Mouse (Mus musculus): ENCODE data around the gene Gga1. TPM values are rescaled to one million over a fixed set of nuclear protein-coding genes. Genes with fewer than 3 reads are reported as not detected.
"Not testable (repeated sequence)": the region's sequence is repeated elsewhere in the genome, so short reads cannot be mapped to it uniquely, and the experiment has no call there.

Gga1 gene
- polyA plus RNA-seq, 1 experiment from 2014 or later = 53.6 TPM

- H3K27ac ChIP-seq = peak overlapping the region; percentile 74
- no peaks in the 10 kb centered on the region for H3K9me3 ChIP-seq
- WGBS = 49% methylated on average over 7 of the region's 7 CpGs
- ATAC-seq (ENCODE audit: low FRiP score) = peak; percentile 34; the same call in 1 of the 2 replicates
- H3K4me1 ChIP-seq = peaks cover 16% of the 10 kb centered on the region
- no peak overlapping the region for H3K4me3 ChIP-seq (replicated peaks)
- H3K4me2 ChIP-seq = peak overlapping the region; percentile 6; the same call in 1 of the 2 replicates
- H3K9ac ChIP-seq = no peak overlapping the region
- H3K27me3 ChIP-seq = 0 out of 2 replicates have a peak, but pooled peaks cover under 1% of the 10 kb centered on the region
- no peaks in the 10 kb centered on the region for H3K36me3 ChIP-seq (replicated peaks)
These were observed 8.2 kb upstream of the Gga1 start for GRCm38 (mm10) chr15:78868826-78869233.

GRCm38 (mm10) chr15:78869775-78870174 lies 7.2 kb upstream of the Gga1 start:
- no peaks in the 10 kb centered on the region for H3K9me3 ChIP-seq
- no peak for ATAC-seq (ENCODE audit: low FRiP score)
- no peaks in the 10 kb centered on the region for H3K36me3 ChIP-seq (replicated peaks)
- no peaks in the 10 kb centered on the region for H3K27me3 ChIP-seq
- no peak overlapping the region for H3K9ac ChIP-seq
- no peak overlapping the region for H3K4me3 ChIP-seq (replicated peaks)
- H3K4me1 ChIP-seq = peaks cover 20% of the 10 kb centered on the region
- WGBS = 26% methylated on average over 6 of the region's 6 CpGs
- H3K4me2 ChIP-seq = no peak overlapping the region
- H3K27ac ChIP-seq = no peak overlapping the region

GRCm38 (mm10) chr15:78872021-78872608 lies 4.9 kb upstream of the Gga1 start:
- no peaks in the 10 kb centered on the region for H3K9me3 ChIP-seq
- H3K27me3 ChIP-seq = no peaks in the 10 kb centered on the region
- H3K36me3 ChIP-seq (replicated peaks) = no peaks in the 10 kb centered on the region
- no peak overlapping the region for H3K27ac ChIP-seq
- 64% methylated on average over 5 of the region's 5 CpGs for WGBS
- no peak for ATAC-seq (ENCODE audit: low FRiP score)
- H3K4me3 ChIP-seq (replicated peaks) = no peak overlapping the region
- peaks cover 35% of the 10 kb centered on the region for H3K4me1 ChIP-seq
- H3K9ac ChIP-seq = no peak overlapping the region
- H3K4me2 ChIP-seq = no peak overlapping the region

- 60% methylated on average over 13 of the region's 13 CpGs for WGBS
- no peaks in the 10 kb centered on the region for H3K27me3 ChIP-seq
- H3K4me2 ChIP-seq = no peak overlapping the region
- ATAC-seq (ENCODE audit: low FRiP score) = no peak
- no peaks in the 10 kb centered on the region for H3K9me3 ChIP-seq
- H3K27ac ChIP-seq = peak overlapping the region; percentile 25
- H3K9ac ChIP-seq = no peak overlapping the region; the same call in 1 of the 2 replicates
- H3K4me1 ChIP-seq = peaks cover 33% of the 10 kb centered on the region
- no peaks in the 10 kb centered on the region for H3K36me3 ChIP-seq (replicated peaks)
- H3K4me3 ChIP-seq (replicated peaks) = no peak overlapping the region
These were observed 3.1 kb upstream of the Gga1 start for GRCm38 (mm10) chr15:78873803-78874435.

- Histone ChIP-seq H3K4me2 (no peak overlapping the region), H3K9me3 (no peaks in the 10 kb centered on the region), H3K36me3 (replicated peaks) (peaks cover 4% of the 10 kb centered on the region; the same call in 1 of the 2 replicates), H3K27me3 (no peaks in the 10 kb centered on the region), H3K27ac (no peak overlapping the region), H3K4me3 (replicated peaks) (no peak overlapping the region), H3K9ac (no peak overlapping the region), H3K4me1 (peaks cover 42% of the 10 kb centered on the region)
- WGBS = 75% methylated on average over 8 of the region's 8 CpGs
- no peak for ATAC-seq (ENCODE audit: low FRiP score)
These were observed 2.0 kb upstream of the Gga1 start for GRCm38 (mm10) chr15:78874989-78875388.

GRCm38 (mm10) chr15:78875537-78875936 lies 1.5 kb upstream of the Gga1 start:
- Histone ChIP-seq H3K9me3 (no peaks in the 10 kb centered on the region), H3K36me3 (replicated peaks) (peaks cover 9% of the 10 kb centered on the region; the same call in 1 of the 2 replicates), H3K27ac (peak overlapping the region; percentile 98), H3K27me3 (no peaks in the 10 kb centered on the region), H3K4me2 (no peak overlapping the region), H3K4me1 (peaks cover 42% of the 10 kb centered on the region), H3K4me3 (replicated peaks) (no peak overlapping the region), H3K9ac (peak overlapping the region; percentile 87; the same call in 1 of the 2 replicates)
- WGBS = 84% methylated on average over 5 of the region's 5 CpGs
- no peak for ATAC-seq (ENCODE audit: low FRiP score)

GRCm38 (mm10) chr15:78876258-78876696 lies 713 bp upstream of the Gga1 start:
- Histone ChIP-seq H3K4me3 (replicated peaks) (peak overlapping the region; percentile 73), H3K27ac (peak overlapping the region; percentile 98), H3K36me3 (replicated peaks) (peaks cover 17% of the 10 kb centered on the region), H3K27me3 (no peaks in the 10 kb centered on the region), H3K9me3 (no peaks in the 10 kb centered on the region), H3K4me2 (peak overlapping the region; percentile 86), H3K9ac (peak overlapping the region; percentile 87), H3K4me1 (peaks cover 42% of the 10 kb centered on the region)
- ATAC-seq (ENCODE audit: low FRiP score) = peak; percentile 16; the same call in 1 of the 2 replicates
- WGBS = 5% methylated on average over 17 of the region's 17 CpGs

GRCm38 (mm10) chr15:78877810-78878390 lies 910 bp downstream of the Gga1 start:
- peak overlapping the region; percentile 86 for H3K4me2 ChIP-seq
- peak overlapping the region; percentile 87 for H3K9ac ChIP-seq
- WGBS = 1% methylated on average over 15 of the region's 17 CpGs
- H3K27me3 ChIP-seq = no peaks in the 10 kb centered on the region
- ATAC-seq (ENCODE audit: low FRiP score) = no peak; the same call in 1 of the 2 replicates
- H3K27ac ChIP-seq = peak overlapping the region; percentile 98
- H3K9me3 ChIP-seq = no peaks in the 10 kb centered on the region
- H3K4me1 ChIP-seq = peaks cover 38% of the 10 kb centered on the region
- peaks cover 32% of the 10 kb centered on the region for H3K36me3 ChIP-seq (replicated peaks)
- peak overlapping the region; percentile 73 for H3K4me3 ChIP-seq (replicated peaks)

- not testable (repeated sequence) for H3K27ac ChIP-seq
- Histone ChIP-seq H3K4me1 (peaks cover 35% of the 10 kb centered on the region), H3K9ac (peak overlapping the region; percentile 1; the same call in 1 of the 2 replicates)
These were observed 2.0 kb downstream of the Gga1 start for GRCm38 (mm10) chr15:78878792-78879516.

GRCm38 (mm10) chr15:78880432-78880831 lies 3.4 kb downstream of the Gga1 start:
- H3K27me3 ChIP-seq = no peaks in the 10 kb centered on the region
- H3K36me3 ChIP-seq (replicated peaks) = peaks cover 55% of the 10 kb centered on the region

More at GRCm38 (mm10) chr15:78878792-78879516, 2.0 kb downstream of the Gga1 start:
- not testable (repeated sequence) for H3K4me2 ChIP-seq; ATAC-seq (ENCODE audit: low FRiP score); H3K27me3 ChIP-seq; H3K4me3 ChIP-seq (replicated peaks); H3K9me3 ChIP-seq
- H3K36me3 ChIP-seq (replicated peaks) = peaks cover 42% of the 10 kb centered on the region
- 62% methylated on average over 7 of the region's 7 CpGs for WGBS

GRCm38 (mm10) chr15:78881828-78882227 lies 4.8 kb downstream of the Gga1 start:
- H3K4me3 ChIP-seq (replicated peaks) = no peak overlapping the region
- H3K9me3 ChIP-seq = no peaks in the 10 kb centered on the region
- ATAC-seq (ENCODE audit: low FRiP score) = no peak
- WGBS = 83% methylated on average over 3 of the region's 3 CpGs
- no peak overlapping the region for H3K4me2 ChIP-seq
- H3K36me3 ChIP-seq (replicated peaks) = peaks cover 68% of the 10 kb centered on the region
- no peak overlapping the region for H3K27ac ChIP-seq
- no peaks in the 10 kb centered on the region for H3K27me3 ChIP-seq
- peaks cover 18% of the 10 kb centered on the region for H3K4me1 ChIP-seq
- no peak overlapping the region for H3K9ac ChIP-seq

More at GRCm38 (mm10) chr15:78880432-78880831, 3.4 kb downstream of the Gga1 start:
- 96% methylated on average over 8 of the region's 8 CpGs for WGBS
- Histone ChIP-seq H3K4me3 (replicated peaks) (no peak overlapping the region), H3K4me2 (no peak overlapping the region), H3K9ac (0 out of 2 replicates have a peak overlapping the region, but pooled peaks have one; percentile 25), H3K4me1 (peaks cover 30% of the 10 kb centered on the region), H3K27ac (no peak overlapping the region), H3K9me3 (no peaks in the 10 kb centered on the region)
- ATAC-seq (ENCODE audit: low FRiP score) = no peak

GRCm38 (mm10) chr15:78889401-78889853 lies 12.4 kb downstream of the Gga1 start:
- Histone ChIP-seq H3K36me3 (replicated peaks) (peaks cover 91% of the 10 kb centered on the region), H3K27me3 (no peaks in the 10 kb centered on the region), H3K4me1 (0 out of 2 replicates have a peak, but pooled peaks cover 3% of the 10 kb centered on the region), H3K9me3 (no peaks in the 10 kb centered on the region), H3K27ac (no peak overlapping the region), H3K4me3 (replicated peaks) (no peak overlapping the region), H3K4me2 (no peak overlapping the region), H3K9ac (no peak overlapping the region)
- WGBS = 19% methylated on average over 13 of the region's 13 CpGs
- no peak for ATAC-seq (ENCODE audit: low FRiP score)

All from forebrain, embryonic 12.5 days (tissue).